Comparison of ENCODE assay signal across 10 mouse cellular contexts in the genomic region with DNA sequence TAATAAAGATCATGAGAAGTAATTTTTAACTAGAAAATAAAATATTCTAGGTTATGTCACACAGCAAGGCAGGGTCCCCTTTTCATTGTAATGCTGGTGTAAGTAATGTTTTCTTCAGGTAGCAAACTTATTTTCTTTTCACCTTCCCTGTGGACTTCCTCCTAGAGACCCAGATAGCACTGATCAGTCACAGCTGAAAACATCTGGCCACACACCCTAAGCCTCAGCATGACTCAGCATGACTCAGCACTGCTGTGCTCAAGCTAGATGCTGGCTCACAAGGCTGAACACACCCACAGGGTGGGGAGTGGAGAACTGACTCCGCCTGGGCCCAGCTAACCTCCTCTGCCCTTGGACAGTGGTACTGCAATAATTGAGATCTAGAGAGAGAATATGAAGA. TPM values are rescaled to one million over a fixed set of nuclear protein-coding genes. Genes with fewer than 3 reads are reported as not detected.
DNase-seq lines count a peak whose midpoint lies in the region; ATAC-seq lines count a peak whose summit lies in the region.
"Had no signal": no experiment of that assay in that cellular context is flagged by ENCODE, and none has a peak within 500 bp of the region (broad histone marks: within the 10 kb centered on the region; RNA-seq: fewer than 3 reads in every experiment).

No protein-coding gene starts in this region.

- H3K9ac ChIP-seq in kidney, embryonic 14.5 days (ENCODE audit: low read depth, low read length) = no peak overlapping the region

- H3K4me2 ChIP-seq in kidney, embryonic 14.5 days (replicated peaks; ENCODE audit: low read depth, low read length) = no peak overlapping the region

- no peaks in the 10 kb centered on the region for H3K4me1 ChIP-seq in kidney, embryonic 14.5 days (ENCODE audit: control insufficient read depth, insufficient read depth, low read length)

- ATAC-seq in kidney, embryonic 14.5 days (ENCODE audit: low FRiP score, low TSS enrichment) = peak; percentile 68; the same call in 1 of the 2 replicates

- no peaks in the 10 kb centered on the region for H3K27me3 ChIP-seq in kidney, embryonic 14.5 days (ENCODE audit: control insufficient read depth, insufficient read depth, low read length)
- H3K27me3 ChIP-seq: megakaryocyte, embryonic 14.5 days had no signal

- H3K27ac ChIP-seq in kidney, embryonic 14.5 days (ENCODE audit: low read depth, low read length) = no peak overlapping the region

- no peak for DNase-seq in kidney, adult 8-10 months
- peak; percentile 96 for DNase-seq in ES-CJ7 (ENCODE audit: low read depth, low spot score)
- peak; percentile 58 for DNase-seq in embryo, embryonic 11 days
- DNase-seq in heart, postnatal 4 days = peak; percentile 31
- peak; percentile 70 to 78 for DNase-seq in spleen, postnatal 14 days (ENCODE audit: low spot score in 2 of 2)
- DNase-seq in retina, postnatal 1 day = no peak
- no peak for DNase-seq in frontal cortex, postnatal 25 days (ENCODE audit: low spot score in 2 of 2)

- no peaks in the 10 kb centered on the region for H3K9me3 ChIP-seq in kidney, embryonic 14.5 days (ENCODE audit: control insufficient read depth, low read length)
- H3K9me3 ChIP-seq: megakaryocyte, embryonic 14.5 days had no signal

- 46% methylated on average over 1 of the region's 1 CpGs for WGBS in kidney, embryonic 14.5 days

- no peaks in the 10 kb centered on the region for H3K36me3 ChIP-seq in kidney, embryonic 14.5 days (ENCODE audit: control insufficient read depth, insufficient read depth, low read length)

- no peak overlapping the region for H3K4me3 ChIP-seq in kidney, embryonic 14.5 days (ENCODE audit: low read length)
- H3K4me3 ChIP-seq: megakaryocyte, embryonic 14.5 days had no signal

RNA-seq across cellular contexts. Expression of a gene that starts 7.8 kb away (rescaled TPM):
- 578 and 855 TPM in 2 replicates for polyA plus RNA-seq in kidney, embryonic 14.5 days (2014; fragmentation: Nextera tagmentation; extraction: Ambion mirVana)
- total RNA-seq in heart, postnatal 4 days (2021) = under 1 TPM in 1 of 2 experiments, not detected in 1; 0.74 TPM
- total RNA-seq: adrenal gland, postnatal 4 days had no signal

RNA-seq across cellular contexts. Expression of a gene that starts 17.9 kb away (rescaled TPM):
- polyA plus RNA-seq in kidney, embryonic 14.5 days (2014; fragmentation: Nextera tagmentation; extraction: Ambion mirVana) = 2.8 and 6.5 TPM in 2 replicates
- not detected for total RNA-seq in heart, postnatal 4 days (2021)
- total RNA-seq: adrenal gland, postnatal 4 days had no signal

RNA-seq across cellular contexts. Expression of a gene that starts 20.5 kb away (rescaled TPM):
- not detected in 2 replicates for polyA plus RNA-seq in kidney, embryonic 14.5 days (2014; fragmentation: Nextera tagmentation; extraction: Ambion mirVana)
- not detected for total RNA-seq in heart, postnatal 4 days (2021)
- total RNA-seq: adrenal gland, postnatal 4 days had no signal

RNA-seq across cellular contexts. Expression of a gene that starts 25.2 kb away (rescaled TPM):
- not detected in 2 replicates for polyA plus RNA-seq in kidney, embryonic 14.5 days (2014; fragmentation: Nextera tagmentation; extraction: Ambion mirVana)
- total RNA-seq in heart, postnatal 4 days (2021) = not detected
- total RNA-seq: adrenal gland, postnatal 4 days had no signal

RNA-seq across cellular contexts. Expression of a gene that starts 33.0 kb away (rescaled TPM):
- polyA plus RNA-seq in kidney, embryonic 14.5 days (2014; fragmentation: Nextera tagmentation; extraction: Ambion mirVana) = 3,842 and 4,307 TPM in 2 replicates
- over 10,000 TPM in 1 of 2 experiments, 1,000 to 10,000 TPM in 1; 4,494 to 12,962 TPM for total RNA-seq in heart, postnatal 4 days (2021)

Comparison
In these comparisons a context has a peak if more than half of its experiments do, and no peak if none do; other contexts are left out.
1. DNase-seq: peak in ES-CJ7 (single experiment), embryo, embryonic 11 days (single experiment), heart, postnatal 4 days (single experiment) and spleen, postnatal 14 days (2 of 2); none in kidney, adult 8-10 months (0 of 2), retina, postnatal 1 day (single experiment) and frontal cortex, postnatal 25 days (0 of 2).